Mouse (Mus musculus): ENCODE measurements around the gene Nt5e. TPM values are rescaled to one million over a fixed set of nuclear protein-coding genes. Genes with fewer than 3 reads are reported as not detected.

Nt5e gene
- polyA plus RNA-seq, 1 experiment from 2014 or later = 21.6 TPM

- Histone ChIP-seq H3K27me3 (replicated peaks; ENCODE audit: control insufficient read depth, insufficient read depth, low read length) (no peaks in the 10 kb centered on the region), H3K36me3 (ENCODE audit: control insufficient read depth, insufficient read depth, low read length) (0 out of 2 replicates have a peak, but pooled peaks cover 2% of the 10 kb centered on the region), H3K9ac (ENCODE audit: low read depth, low read length) (no peak overlapping the region), H3K9me3 (ENCODE audit: control insufficient read depth, low read length) (no peaks in the 10 kb centered on the region), H3K4me1 (ENCODE audit: control insufficient read depth, insufficient read depth, low read length) (no peaks in the 10 kb centered on the region), H3K4me2 (ENCODE audit: low read depth, low read length) (no peak overlapping the region), H3K27ac (replicated peaks; ENCODE audit: low read depth, low read length) (no peak overlapping the region), H3K4me3 (ENCODE audit: low read depth, low read length) (no peak overlapping the region)
- ATAC-seq (ENCODE audit: low read depth) = no peak
- WGBS = 75% methylated on average over 4 of the region's 4 CpGs
- DNase-seq (ENCODE audit: low spot score) = no peak
Observed at GRCm38 (mm10) chr9:88366308-88366707, 39.3 kb downstream of the Nt5e start.

DNA sequence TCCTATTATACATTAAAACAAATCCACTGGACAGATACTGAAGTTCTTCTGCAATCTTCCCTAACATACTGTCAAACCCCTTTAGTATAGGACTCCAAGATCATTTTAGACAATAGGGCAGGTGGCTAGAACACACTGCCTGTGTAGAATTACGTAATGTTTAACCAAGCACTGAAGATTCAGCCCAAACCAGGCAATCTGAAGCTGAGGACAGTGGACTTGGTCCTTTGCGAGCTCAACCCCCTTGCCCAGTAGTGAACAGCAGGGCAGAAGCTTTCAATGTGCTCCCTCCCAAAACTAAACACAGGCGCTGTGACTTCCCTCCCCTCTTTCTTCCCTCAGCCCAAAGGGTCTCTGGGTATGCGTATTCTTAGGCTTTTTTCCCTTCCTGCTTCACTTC lies 39.8 kb downstream of the Nt5e start:
- ATAC-seq (ENCODE audit: low read depth) (no peak), DNase-seq (ENCODE audit: low spot score) (no peak)
- H3K36me3 ChIP-seq (ENCODE audit: control insufficient read depth, insufficient read depth, low read length) = 0 out of 2 replicates have a peak, but pooled peaks cover 2% of the 10 kb centered on the region
- no peaks in the 10 kb centered on the region for H3K9me3 ChIP-seq (ENCODE audit: control insufficient read depth, low read length)
- H3K4me2 ChIP-seq (ENCODE audit: low read depth, low read length) = no peak overlapping the region
- H3K9ac ChIP-seq (ENCODE audit: low read depth, low read length) = no peak overlapping the region
- H3K4me1 ChIP-seq (ENCODE audit: control insufficient read depth, insufficient read depth, low read length) = no peaks in the 10 kb centered on the region
- no peak overlapping the region for H3K27ac ChIP-seq (replicated peaks; ENCODE audit: low read depth, low read length)
- 90% methylated on average over 4 of the region's 4 CpGs for WGBS
- H3K4me3 ChIP-seq (ENCODE audit: low read depth, low read length) = no peak overlapping the region
- no peaks in the 10 kb centered on the region for H3K27me3 ChIP-seq (replicated peaks; ENCODE audit: control insufficient read depth, insufficient read depth, low read length)

- H3K36me3 ChIP-seq (ENCODE audit: control insufficient read depth, insufficient read depth, low read length) = 0 out of 2 replicates have a peak, but pooled peaks cover 2% of the 10 kb centered on the region
- no peaks in the 10 kb centered on the region for H3K4me1 ChIP-seq (ENCODE audit: control insufficient read depth, insufficient read depth, low read length)
- H3K9me3 ChIP-seq (ENCODE audit: control insufficient read depth, low read length) = no peaks in the 10 kb centered on the region
- 77% methylated on average over 5 of the region's 5 CpGs for WGBS
- ATAC-seq (ENCODE audit: low read depth) (no peak), DNase-seq (ENCODE audit: low spot score) (no peak)
- no peak overlapping the region for H3K27ac ChIP-seq (replicated peaks; ENCODE audit: low read depth, low read length)
- H3K4me2 ChIP-seq (ENCODE audit: low read depth, low read length) = no peak overlapping the region
- H3K4me3 ChIP-seq (ENCODE audit: low read depth, low read length) = no peak overlapping the region
- H3K27me3 ChIP-seq (replicated peaks; ENCODE audit: control insufficient read depth, insufficient read depth, low read length) = no peaks in the 10 kb centered on the region
- no peak overlapping the region for H3K9ac ChIP-seq (ENCODE audit: low read depth, low read length)
Observed at GRCm38 (mm10) chr9:88367322-88367721, 40.3 kb downstream of the Nt5e start.

DNA sequence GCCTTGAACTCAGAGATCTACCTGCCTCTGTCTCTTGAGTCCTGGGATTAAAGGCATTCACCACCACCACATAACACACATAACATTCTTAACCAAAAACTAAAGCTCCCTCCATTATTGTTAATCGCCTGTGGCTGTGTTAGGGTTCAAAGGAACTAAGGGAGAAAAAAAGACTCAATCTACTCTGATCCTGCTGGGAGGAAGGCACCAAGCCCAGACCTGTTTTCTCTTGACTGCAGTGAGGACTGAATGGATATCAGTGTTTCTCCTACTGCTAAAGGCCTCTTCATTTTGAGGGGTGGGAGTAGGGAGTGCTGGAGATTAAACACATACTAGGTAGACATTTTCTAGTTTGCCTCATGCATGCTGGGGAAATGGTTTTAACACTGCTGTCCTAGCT lies 40.8 kb downstream of the Nt5e start:
- ATAC-seq (ENCODE audit: low read depth) (no peak), DNase-seq (ENCODE audit: low spot score) (no peak)
- H3K27me3 ChIP-seq (replicated peaks; ENCODE audit: control insufficient read depth, insufficient read depth, low read length) = no peaks in the 10 kb centered on the region
- no peak overlapping the region for H3K4me2 ChIP-seq (ENCODE audit: low read depth, low read length)
- H3K36me3 ChIP-seq (ENCODE audit: control insufficient read depth, insufficient read depth, low read length) = 0 out of 2 replicates have a peak, but pooled peaks cover 2% of the 10 kb centered on the region
- H3K27ac ChIP-seq (replicated peaks; ENCODE audit: low read depth, low read length) = no peak overlapping the region
- H3K9ac ChIP-seq (ENCODE audit: low read depth, low read length) = no peak overlapping the region
- no peak overlapping the region for H3K4me3 ChIP-seq (ENCODE audit: low read depth, low read length)
- H3K9me3 ChIP-seq (ENCODE audit: control insufficient read depth, low read length) = no peaks in the 10 kb centered on the region
- WGBS = 60% methylated on average over 1 of the region's 1 CpGs
- no peaks in the 10 kb centered on the region for H3K4me1 ChIP-seq (ENCODE audit: control insufficient read depth, insufficient read depth, low read length)

DNA sequence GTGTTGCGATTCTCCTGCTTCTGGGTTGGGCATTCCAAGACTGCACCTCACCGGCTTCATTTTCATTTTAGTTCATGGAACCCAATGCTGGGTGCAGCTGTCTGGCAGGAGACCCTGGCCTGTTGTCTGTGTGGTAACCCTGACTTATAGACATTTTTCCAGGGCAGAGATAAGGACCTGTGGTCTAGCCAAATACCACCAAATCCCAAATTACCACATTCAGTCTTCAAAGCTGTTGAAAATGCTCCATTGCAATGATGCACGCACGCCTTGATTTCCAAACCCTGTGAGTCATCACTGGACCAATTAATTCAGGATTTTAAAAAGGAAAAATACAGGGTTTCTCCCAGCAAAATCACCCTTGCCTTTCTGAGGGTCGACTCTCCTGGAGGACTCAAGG lies 41.5 kb downstream of the Nt5e start:
- H3K9ac ChIP-seq (ENCODE audit: low read depth, low read length) = no peak overlapping the region
- no peak overlapping the region for H3K4me3 ChIP-seq (ENCODE audit: low read depth, low read length)
- H3K36me3 ChIP-seq (ENCODE audit: control insufficient read depth, insufficient read depth, low read length) = 0 out of 2 replicates have a peak, but pooled peaks cover 2% of the 10 kb centered on the region
- H3K4me2 ChIP-seq (ENCODE audit: low read depth, low read length) = no peak overlapping the region
- H3K27ac ChIP-seq (replicated peaks; ENCODE audit: low read depth, low read length) = no peak overlapping the region
- DNase-seq (ENCODE audit: low spot score) (no peak), ATAC-seq (ENCODE audit: low read depth) (no peak)
- no peaks in the 10 kb centered on the region; the same call in 1 of the 2 replicates for H3K4me1 ChIP-seq (ENCODE audit: control insufficient read depth, insufficient read depth, low read length)
- 92% methylated on average over 5 of the region's 5 CpGs for WGBS
- no peaks in the 10 kb centered on the region for H3K27me3 ChIP-seq (replicated peaks; ENCODE audit: control insufficient read depth, insufficient read depth, low read length)
- H3K9me3 ChIP-seq (ENCODE audit: control insufficient read depth, low read length) = no peaks in the 10 kb centered on the region

GRCm38 (mm10) chr9:88369666-88370065 lies 42.7 kb downstream of the Nt5e start:
- no peaks in the 10 kb centered on the region; the same call in 1 of the 2 replicates for H3K4me1 ChIP-seq (ENCODE audit: control insufficient read depth, insufficient read depth, low read length)
- H3K36me3 ChIP-seq (ENCODE audit: control insufficient read depth, insufficient read depth, low read length) = 0 out of 2 replicates have a peak, but pooled peaks cover 2% of the 10 kb centered on the region
- no peaks in the 10 kb centered on the region for H3K27me3 ChIP-seq (replicated peaks; ENCODE audit: control insufficient read depth, insufficient read depth, low read length)
- WGBS = 93% methylated on average over 2 of the region's 2 CpGs
- ATAC-seq (ENCODE audit: low read depth) = no peak
- no peak overlapping the region for H3K27ac ChIP-seq (replicated peaks; ENCODE audit: low read depth, low read length)
- no peak overlapping the region for H3K4me2 ChIP-seq (ENCODE audit: low read depth, low read length)
- no peak for DNase-seq (ENCODE audit: low spot score)
- no peak overlapping the region for H3K9ac ChIP-seq (ENCODE audit: low read depth, low read length)
- no peak overlapping the region for H3K4me3 ChIP-seq (ENCODE audit: low read depth, low read length)
- H3K9me3 ChIP-seq (ENCODE audit: control insufficient read depth, low read length) = no peaks in the 10 kb centered on the region

DNA sequence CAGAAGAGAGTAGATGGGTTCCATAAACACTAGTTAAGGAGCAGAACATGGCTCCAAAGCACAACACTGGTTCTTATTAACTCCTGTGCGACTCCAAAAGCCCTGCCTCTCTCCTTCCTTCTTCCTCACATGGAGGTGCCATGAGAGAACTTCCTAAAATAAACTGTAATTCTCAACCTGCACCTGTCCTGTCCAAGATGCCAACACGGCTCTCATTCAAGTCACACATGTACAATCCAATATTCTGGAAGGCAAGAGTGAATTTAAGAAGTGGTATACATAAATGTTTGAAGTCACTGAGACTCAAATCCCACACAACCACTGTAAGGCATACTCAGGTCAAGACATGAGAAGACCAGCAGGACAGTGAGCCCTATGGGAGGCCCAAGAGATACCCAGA lies 44.2 kb downstream of the Nt5e start:
- H3K27ac ChIP-seq (replicated peaks; ENCODE audit: low read depth, low read length) = no peak overlapping the region
- 0 out of 2 replicates have a peak, but pooled peaks cover 2% of the 10 kb centered on the region for H3K36me3 ChIP-seq (ENCODE audit: control insufficient read depth, insufficient read depth, low read length)
- no peak overlapping the region for H3K4me3 ChIP-seq (ENCODE audit: low read depth, low read length)
- no peak overlapping the region for H3K9ac ChIP-seq (ENCODE audit: low read depth, low read length)
- no peaks in the 10 kb centered on the region; the same call in 1 of the 2 replicates for H3K4me1 ChIP-seq (ENCODE audit: control insufficient read depth, insufficient read depth, low read length)
- H3K9me3 ChIP-seq (ENCODE audit: control insufficient read depth, low read length) = no peaks in the 10 kb centered on the region
- ATAC-seq (ENCODE audit: low read depth) (no peak), DNase-seq (ENCODE audit: low spot score) (no peak)
- H3K27me3 ChIP-seq (replicated peaks; ENCODE audit: control insufficient read depth, insufficient read depth, low read length) = no peaks in the 10 kb centered on the region
- no peak overlapping the region for H3K4me2 ChIP-seq (ENCODE audit: low read depth, low read length)
- WGBS = 82% methylated on average over 2 of the region's 2 CpGs

GRCm38 (mm10) chr9:88373001-88373400 lies 46.0 kb downstream of the Nt5e start:
- ATAC-seq (ENCODE audit: low read depth) (no peak), DNase-seq (ENCODE audit: low spot score) (no peak)
- Histone ChIP-seq H3K9me3 (ENCODE audit: control insufficient read depth, low read length) (no peaks in the 10 kb centered on the region), H3K4me2 (ENCODE audit: low read depth, low read length) (no peak overlapping the region), H3K27me3 (replicated peaks; ENCODE audit: control insufficient read depth, insufficient read depth, low read length) (no peaks in the 10 kb centered on the region), H3K36me3 (ENCODE audit: control insufficient read depth, insufficient read depth, low read length) (no peaks in the 10 kb centered on the region), H3K9ac (ENCODE audit: low read depth, low read length) (no peak overlapping the region), H3K4me1 (ENCODE audit: control insufficient read depth, insufficient read depth, low read length) (no peaks in the 10 kb centered on the region; the same call in 1 of the 2 replicates), H3K4me3 (ENCODE audit: low read depth, low read length) (no peak overlapping the region), H3K27ac (replicated peaks; ENCODE audit: low read depth, low read length) (no peak overlapping the region)
- 84% methylated on average over 2 of the region's 2 CpGs for WGBS

DNA sequence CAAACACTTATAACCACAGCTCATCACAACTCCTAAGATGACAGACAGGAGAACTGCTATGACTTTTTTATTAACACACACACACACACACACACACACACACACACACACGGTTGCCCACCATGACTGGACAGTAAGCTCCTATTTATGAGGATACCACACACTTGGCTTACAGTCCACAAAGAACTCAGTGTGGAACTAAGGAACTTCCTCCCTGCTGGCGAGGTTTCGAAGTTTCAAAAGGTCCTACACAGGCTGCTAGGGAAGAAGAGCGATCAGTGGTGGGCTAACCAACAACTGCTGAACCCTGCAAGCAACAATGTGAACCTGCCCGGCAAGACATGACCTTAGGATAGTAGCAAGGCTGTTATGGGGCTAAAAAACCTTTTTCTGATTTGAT lies 50.5 kb downstream of the Nt5e start:
- WGBS = 66% methylated on average over 5 of the region's 5 CpGs
- ATAC-seq (ENCODE audit: low read depth) = no peak

More for the DNA sequence above, 50.5 kb downstream of the Nt5e start:
- no peaks in the 10 kb centered on the region; the same call in 1 of the 2 replicates for H3K4me1 ChIP-seq (ENCODE audit: control insufficient read depth, insufficient read depth, low read length)
- no peak for DNase-seq (ENCODE audit: low spot score)
- no peaks in the 10 kb centered on the region for H3K9me3 ChIP-seq (ENCODE audit: control insufficient read depth, low read length)
- no peak overlapping the region for H3K4me3 ChIP-seq (ENCODE audit: low read depth, low read length)
- no peak overlapping the region for H3K4me2 ChIP-seq (ENCODE audit: low read depth, low read length)
- H3K9ac ChIP-seq (ENCODE audit: low read depth, low read length) = no peak overlapping the region
- no peak overlapping the region for H3K27ac ChIP-seq (replicated peaks; ENCODE audit: low read depth, low read length)
- H3K27me3 ChIP-seq (replicated peaks; ENCODE audit: control insufficient read depth, insufficient read depth, low read length) = no peaks in the 10 kb centered on the region
- H3K36me3 ChIP-seq (ENCODE audit: control insufficient read depth, insufficient read depth, low read length) = peaks cover 26% of the 10 kb centered on the region

Measured in embryonic facial prominence, embryonic 14.5 days (tissue).